Mouse (Mus musculus) liver, postnatal 0 days (tissue): ENCODE results near the gene Cfap73.

ENCODE experiments used
- CTCF ChIP-seq: sonication (generic); IDR thresholded peaks from 2 replicates; pipeline ENCODE4 v1.5.1; 2016; ENCODE audit warnings: antibody characterized with exemption, low read depth
- EP300 ChIP-seq: IDR thresholded peaks from 2 replicates; pipeline ENCODE4 v1.6.1; 2016; ENCODE audit warnings: antibody characterized with exemption, low read depth, mild to moderate bottlenecking

- no peak for TF ChIP-seq CTCF
- TF ChIP-seq EP300: no peak
Observed at GRCm38 (mm10) chr5:120584968-120585367, 49.1 kb downstream of the Cfap73 start.
